Mouse (Mus musculus): ENCODE measurements at regions not wholly inside any gene's neighbourhood (a gene's known extent, or its start where the extent isn't known, plus 50 kb on each side); places are given as distances from the start of the nearest gene placed in this dataset.

DNA sequence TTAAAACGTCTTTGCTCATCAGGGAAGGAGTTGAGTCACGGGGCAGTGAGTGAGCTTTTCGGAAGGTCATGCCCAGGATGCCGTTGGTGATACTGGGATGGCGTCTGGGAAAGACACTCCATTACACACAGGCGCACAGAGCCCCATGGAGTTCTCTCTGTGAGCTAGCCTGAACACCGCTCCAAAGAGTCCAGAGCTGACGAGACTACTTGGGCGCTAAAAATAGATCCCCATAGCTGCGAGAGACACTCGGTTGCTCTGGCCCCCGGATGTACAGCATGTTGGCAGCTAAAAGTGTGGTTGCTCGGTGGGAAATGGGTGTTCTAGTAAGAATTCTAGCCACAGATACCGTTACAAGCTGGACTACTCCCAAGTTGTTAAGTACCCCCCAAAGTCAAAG, 306.5 kb upstream of the Pabpc6 start:
- TF ChIP-seq POLR2A (IDR thresholded peaks at IDR 0.05; ENCODE audit: borderline replicate concordance, extremely low read depth, low read depth, low read length): no peak
- TF ChIP-seq CTCF (IDR thresholded peaks at IDR 0.05; ENCODE audit: insufficient read depth, low read length): no peak

All from lung, adult 2 months (tissue).